Mouse (Mus musculus): ENCODE results near the gene Ezr. TPM values are rescaled to one million over a fixed set of nuclear protein-coding genes. Genes with fewer than 3 reads are reported as not detected.
A peak's percentile ranks its signal among the peaks of the same experiment; 100 is the strongest.

Gene Ezr
- total RNA-seq, 1 experiment from 2014 or later = 23.6 TPM

- no peak for DNase-seq
These were observed 7.1 kb upstream of the Ezr start for GRCm38 (mm10) chr17:6789581-6790118.

- no peak for DNase-seq
These were observed 6.5 kb upstream of the Ezr start for GRCm38 (mm10) chr17:6789103-6789502.

- no peak for DNase-seq
These were observed 4.7 kb upstream of the Ezr start for GRCm38 (mm10) chr17:6787241-6787640.

GRCm38 (mm10) chr17:6783756-6784357 is 1.3 kb upstream of the Ezr start:
- no peak for DNase-seq

GRCm38 (mm10) chr17:6783006-6783661 is 550 bp upstream of the Ezr start:
- peak; percentile 78 for DNase-seq

- DNase-seq = peak; percentile 32
These were observed 504 bp downstream of the Ezr start for GRCm38 (mm10) chr17:6782033-6782526.

- no peak for DNase-seq
These were observed 1.3 kb downstream of the Ezr start for GRCm38 (mm10) chr17:6781273-6781672.

GRCm38 (mm10) chr17:6780521-6781115 is 2.0 kb downstream of the Ezr start:
- no peak for DNase-seq

GRCm38 (mm10) chr17:6779632-6780031 is 3.0 kb downstream of the Ezr start:
- no peak for DNase-seq

GRCm38 (mm10) chr17:6778771-6779509 is 3.6 kb downstream of the Ezr start:
- DNase-seq = peak; percentile 69

- DNase-seq = peak; percentile 59
These were observed 4.3 kb downstream of the Ezr start for GRCm38 (mm10) chr17:6778332-6778683.

GRCm38 (mm10) chr17:6777629-6778331 is 4.8 kb downstream of the Ezr start:
- DNase-seq = no peak

- DNase-seq = no peak
These were observed 5.5 kb downstream of the Ezr start for GRCm38 (mm10) chr17:6777061-6777460.

- DNase-seq = no peak
These were observed 6.0 kb downstream of the Ezr start for GRCm38 (mm10) chr17:6776576-6776975.

GRCm38 (mm10) chr17:6776123-6776522 is 6.5 kb downstream of the Ezr start:
- no peak for DNase-seq

- DNase-seq = no peak
These were observed 6.9 kb downstream of the Ezr start for GRCm38 (mm10) chr17:6775671-6776070.

- no peak for DNase-seq
These were observed 7.4 kb downstream of the Ezr start for GRCm38 (mm10) chr17:6775221-6775620.

- no peak for DNase-seq
These were observed 9.2 kb downstream of the Ezr start for GRCm38 (mm10) chr17:6773249-6773966.

GRCm38 (mm10) chr17:6772490-6772773 is 10.2 kb downstream of the Ezr start:
- no peak for DNase-seq

GRCm38 (mm10) chr17:6771661-6772489 is 10.7 kb downstream of the Ezr start:
- DNase-seq = no peak

- DNase-seq = no peak
These were observed 13.0 kb downstream of the Ezr start for GRCm38 (mm10) chr17:6769602-6770001.
